Mouse (Mus musculus) thymus, adult 2 months (tissue): ENCODE data around the gene Shank2. TPM values are rescaled to one million over a fixed set of nuclear protein-coding genes. Genes with fewer than 3 reads are reported as not detected.

Experiments used
- DNase-seq: peaks from one replicate; pipeline ENCODE4 v3.0.0; 2021
- H3K27ac ChIP-seq: fragments of 200-500 bp; 2 replicates; pipeline ENCODE4 v1.5.1; 2012; ENCODE audit warnings: low read length, control low read depth; ENCODE audit not compliant: control insufficient read depth, insufficient read depth
- H3K27me3 ChIP-seq: fragments of 200-500 bp; 2 replicates; pipeline ENCODE4 v1.6.1; 2012; ENCODE audit warnings: mild to moderate bottlenecking, low read length, moderate library complexity, mixed read lengths; ENCODE audit not compliant: control insufficient read depth, insufficient read depth
- H3K36me3 ChIP-seq: fragments of 200-500 bp; 2 replicates; pipeline ENCODE4 v1.6.1; 2012; ENCODE audit warnings: mild to moderate bottlenecking, low read length, moderate library complexity; ENCODE audit not compliant: control insufficient read depth, insufficient read depth
- H3K4me1 ChIP-seq: fragments of 200-500 bp; replicated peaks from 2 replicates; pipeline ENCODE4 v1.6.1; 2012; ENCODE audit warnings: low read length; ENCODE audit not compliant: control insufficient read depth, insufficient read depth
- H3K4me3 ChIP-seq: fragments of 200-500 bp; 2 replicates; pipeline ENCODE4 v1.5.1; 2012; ENCODE audit warnings: mild to moderate bottlenecking, low read length, control low read depth, moderate library complexity; ENCODE audit not compliant: control insufficient read depth, insufficient read depth
- CTCF ChIP-seq: fragments of 200-500 bp; IDR thresholded peaks from 2 replicates; pipeline ENCODE4 v1.5.1; 2012; ENCODE audit warnings: mild to moderate bottlenecking, control low read depth, low read length, moderate library complexity, borderline replicate concordance; ENCODE audit not compliant: control insufficient read depth, poor library complexity, insufficient read depth; ENCODE audit errors: extremely low read depth
- POLR2A ChIP-seq: fragments of 200-500 bp; IDR thresholded peaks from 2 replicates; pipeline ENCODE4 v1.6.1; 2012; ENCODE audit warnings: mild to moderate bottlenecking, low read length, control low read depth, moderate library complexity; ENCODE audit not compliant: control insufficient read depth, poor library complexity, insufficient read depth; ENCODE audit errors: extremely low read depth
- WGBS: fragments of 180-500 bp; shearing (Covaris S2); methylation state at CpG from one replicate; pipeline ENCODE4 v1.1.7; 2018; 5-methylcytosine and 5-hydroxymethylcytosine counted together
- polyA plus RNA-seq: library from polyadenylated mRNA; depleted of rRNA; stranded (reverse); fragments of >200 nt; gene quantifications from 2 replicates; pipeline ENCODE4 v1.2.3, GENCODE M21; 2012

The Shank2 gene
- polyA plus RNA-seq, 1 experiment = 2.8 TPM

- Histone ChIP-seq H3K4me1 (no peaks in the 10 kb centered on the region), H3K27me3 (no peaks in the 10 kb centered on the region), H3K27ac (no peak overlapping the region), H3K4me3 (no peak overlapping the region), H3K36me3 (no peaks in the 10 kb centered on the region)
- no peak for DNase-seq
- TF ChIP-seq POLR2A (no peak), CTCF (no peak)
- WGBS = 88% methylated on average over 3 of the region's 3 CpGs
These were observed 244.5 kb downstream of the Shank2 start for GRCm38 (mm10) chr7:144246271-144246670.

GRCm38 (mm10) chr7:144248686-144249422 is 247.1 kb downstream of the Shank2 start:
- 45% methylated on average over 2 of the region's 2 CpGs for WGBS
- no peak for DNase-seq

GRCm38 (mm10) chr7:144250791-144251190 is 249.1 kb downstream of the Shank2 start:
- TF ChIP-seq POLR2A (no peak), CTCF (no peak)
- Histone ChIP-seq H3K4me1 (no peaks in the 10 kb centered on the region), H3K27me3 (no peaks in the 10 kb centered on the region), H3K36me3 (no peaks in the 10 kb centered on the region), H3K4me3 (no peak overlapping the region), H3K27ac (no peak overlapping the region)
- WGBS = 75% methylated on average over 4 of the region's 4 CpGs
- DNase-seq = no peak

More at GRCm38 (mm10) chr7:144248686-144249422, 247.1 kb downstream of the Shank2 start:
- H3K27me3 ChIP-seq = no peaks in the 10 kb centered on the region
- no peaks in the 10 kb centered on the region for H3K36me3 ChIP-seq
- no peak overlapping the region for H3K4me3 ChIP-seq
- no peaks in the 10 kb centered on the region for H3K4me1 ChIP-seq
- no peak overlapping the region for H3K27ac ChIP-seq
- no peak for TF ChIP-seq POLR2A
- TF ChIP-seq CTCF = no peak

- Histone ChIP-seq H3K27ac (no peak overlapping the region), H3K27me3 (no peaks in the 10 kb centered on the region), H3K4me3 (no peak overlapping the region), H3K36me3 (no peaks in the 10 kb centered on the region), H3K4me1 (no peaks in the 10 kb centered on the region)
- DNase-seq = no peak
- TF ChIP-seq POLR2A = no peak
- TF ChIP-seq CTCF = no peak
- WGBS = 55% methylated on average over 6 of the region's 6 CpGs
These were observed 249.5 kb downstream of the Shank2 start for GRCm38 (mm10) chr7:144251250-144251649.

- Histone ChIP-seq H3K27ac (no peak overlapping the region), H3K4me1 (no peaks in the 10 kb centered on the region), H3K4me3 (no peak overlapping the region), H3K27me3 (no peaks in the 10 kb centered on the region), H3K36me3 (no peaks in the 10 kb centered on the region)
- TF ChIP-seq CTCF (no peak), POLR2A (no peak)
- 41% methylated on average over 8 of the region's 8 CpGs for WGBS
- no peak for DNase-seq
These were observed 253.0 kb downstream of the Shank2 start for GRCm38 (mm10) chr7:144254674-144255246.

GRCm38 (mm10) chr7:144257821-144258220 is 256.1 kb downstream of the Shank2 start:
- H3K4me1 ChIP-seq = no peaks in the 10 kb centered on the region
- WGBS = 76% methylated on average over 7 of the region's 7 CpGs
- no peak for TF ChIP-seq POLR2A
- TF ChIP-seq CTCF = no peak
- DNase-seq = no peak
- no peak overlapping the region for H3K27ac ChIP-seq
- H3K4me3 ChIP-seq = no peak overlapping the region
- H3K36me3 ChIP-seq = no peaks in the 10 kb centered on the region
- no peaks in the 10 kb centered on the region for H3K27me3 ChIP-seq
